Mouse (Mus musculus) ES-Bruce4 (cell line): Measurements from ENCODE around the gene Kcnk5.

Experiments used
- CTCF ChIP-seq: IDR thresholded peaks from one replicate; pipeline ENCODE4 v1.8.1; 2011; ENCODE audit warnings: low read depth, low read length
- EP300 ChIP-seq: IDR thresholded peaks from 2 replicates; pipeline ENCODE4 v1.6.1; 2011; ENCODE audit warnings: low read depth, low read length; ENCODE audit not compliant: insufficient read depth
- POLR2A ChIP-seq: IDR thresholded peaks from one replicate; pipeline ENCODE4 v1.8.1; 2011; ENCODE audit warnings: low read length; ENCODE audit not compliant: insufficient read depth

DNA sequence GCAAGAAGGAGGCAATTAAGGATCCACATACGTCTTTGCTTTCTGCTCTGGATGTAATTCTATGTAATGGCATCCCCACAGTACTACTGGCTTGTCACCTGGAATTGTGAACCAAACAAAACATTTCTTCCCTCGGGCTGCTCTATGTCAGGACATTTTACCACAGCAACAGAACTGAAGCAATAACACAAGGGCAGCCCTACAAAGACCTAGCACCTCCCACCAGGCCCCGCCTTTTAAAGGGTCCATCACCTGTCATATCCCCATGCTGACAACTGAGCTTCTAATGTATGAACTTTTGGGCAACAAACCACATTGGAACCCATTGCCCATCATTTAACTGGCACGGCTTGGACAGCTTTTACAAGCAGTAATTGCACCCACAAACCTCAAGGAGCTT is 21.7 kb upstream of the Kcnk5 start:
- TF ChIP-seq EP300 (no peak), CTCF (no peak), POLR2A (no peak)
